Mouse (Mus musculus) thymus, adult 2 months (tissue): ENCODE results near the gene Ap1g2. TPM values are rescaled to one million over a fixed set of nuclear protein-coding genes. Genes with fewer than 3 reads are reported as not detected.

Source experiments
- DNase-seq: peaks from one replicate; pipeline ENCODE4 v3.0.0; 2021
- H3K27ac ChIP-seq: fragments of 200-500 bp; 2 replicates; pipeline ENCODE4 v1.5.1; 2012; ENCODE audit warnings: low read length, control low read depth; ENCODE audit not compliant: control insufficient read depth, insufficient read depth
- H3K27me3 ChIP-seq: fragments of 200-500 bp; 2 replicates; pipeline ENCODE4 v1.6.1; 2012; ENCODE audit warnings: mild to moderate bottlenecking, low read length, moderate library complexity, mixed read lengths; ENCODE audit not compliant: control insufficient read depth, insufficient read depth
- H3K36me3 ChIP-seq: fragments of 200-500 bp; 2 replicates; pipeline ENCODE4 v1.6.1; 2012; ENCODE audit warnings: mild to moderate bottlenecking, low read length, moderate library complexity; ENCODE audit not compliant: control insufficient read depth, insufficient read depth
- H3K4me1 ChIP-seq: fragments of 200-500 bp; replicated peaks from 2 replicates; pipeline ENCODE4 v1.6.1; 2012; ENCODE audit warnings: low read length; ENCODE audit not compliant: control insufficient read depth, insufficient read depth
- H3K4me3 ChIP-seq: fragments of 200-500 bp; 2 replicates; pipeline ENCODE4 v1.5.1; 2012; ENCODE audit warnings: mild to moderate bottlenecking, low read length, control low read depth, moderate library complexity; ENCODE audit not compliant: control insufficient read depth, insufficient read depth
- CTCF ChIP-seq: fragments of 200-500 bp; IDR thresholded peaks from 2 replicates; pipeline ENCODE4 v1.5.1; 2012; ENCODE audit warnings: mild to moderate bottlenecking, control low read depth, low read length, moderate library complexity, borderline replicate concordance; ENCODE audit not compliant: control insufficient read depth, poor library complexity, insufficient read depth; ENCODE audit errors: extremely low read depth
- POLR2A ChIP-seq: fragments of 200-500 bp; IDR thresholded peaks from 2 replicates; pipeline ENCODE4 v1.6.1; 2012; ENCODE audit warnings: mild to moderate bottlenecking, low read length, control low read depth, moderate library complexity; ENCODE audit not compliant: control insufficient read depth, poor library complexity, insufficient read depth; ENCODE audit errors: extremely low read depth
- WGBS: fragments of 180-500 bp; shearing (Covaris S2); methylation state at CpG from one replicate; pipeline ENCODE4 v1.1.7; 2018; 5-methylcytosine and 5-hydroxymethylcytosine counted together
- polyA plus RNA-seq: library from polyadenylated mRNA; depleted of rRNA; stranded (reverse); fragments of >200 nt; gene quantifications from 2 replicates; pipeline ENCODE4 v1.2.3, GENCODE M21; 2012

Ap1g2 gene
- polyA plus RNA-seq, 1 experiment, result 91.5 TPM

DNA sequence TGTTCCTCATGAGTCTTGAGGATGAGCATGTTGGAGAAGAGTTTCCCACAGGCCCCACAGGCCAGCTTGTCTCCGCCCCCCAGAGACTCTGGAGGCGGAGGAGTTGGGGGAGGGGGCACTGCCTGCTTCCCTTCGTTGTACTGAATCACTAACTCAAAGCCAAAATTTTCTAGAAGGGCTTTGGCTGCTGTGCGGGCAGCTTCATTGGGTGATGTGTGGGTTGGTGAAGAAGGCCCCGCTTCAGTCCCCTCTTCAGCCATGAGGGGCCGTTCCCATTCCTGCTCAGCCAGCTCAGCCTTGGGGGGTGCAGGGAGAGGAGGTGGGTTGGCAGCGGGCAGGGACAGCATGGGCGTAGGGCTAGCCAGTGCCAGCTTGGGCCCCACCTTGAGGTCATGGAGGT, 40.4 kb downstream of the Ap1g2 start:
- Histone ChIP-seq H3K36me3 (no peaks in the 10 kb centered on the region), H3K27ac (no peak overlapping the region), H3K27me3 (no peaks in the 10 kb centered on the region), H3K4me3 (no peak overlapping the region), H3K4me1 (peaks cover 8% of the 10 kb centered on the region)
- TF ChIP-seq CTCF, result no peak
- no peak for TF ChIP-seq POLR2A
- WGBS, result 97% methylated on average over 8 of the region's 8 CpGs
- DNase-seq, result no peak

DNA sequence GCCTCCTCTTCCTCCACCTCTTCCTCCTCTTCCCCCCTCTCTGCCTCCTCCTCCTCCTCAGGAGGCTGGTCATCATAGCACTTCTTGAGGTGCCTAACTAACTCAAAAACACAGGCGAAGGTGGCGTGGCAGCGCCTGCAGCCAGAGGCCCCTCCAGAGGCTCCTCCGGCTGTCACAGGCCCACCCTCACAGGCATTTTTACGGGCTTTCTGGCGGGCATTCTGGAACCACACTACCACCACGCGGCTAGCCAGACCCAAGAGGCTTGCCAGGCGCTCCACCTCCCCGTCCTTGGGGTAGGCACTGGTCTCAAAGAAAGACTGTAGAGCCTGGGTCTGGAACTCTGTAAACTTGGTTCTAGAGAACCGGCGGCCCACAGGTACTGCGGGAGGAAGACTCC, 41.0 kb downstream of the Ap1g2 start:
- no peak overlapping the region for H3K27ac ChIP-seq
- H3K4me1 ChIP-seq, result peaks cover 8% of the 10 kb centered on the region
- TF ChIP-seq POLR2A (no peak), CTCF (no peak)
- H3K27me3 ChIP-seq, result no peaks in the 10 kb centered on the region
- no peaks in the 10 kb centered on the region for H3K36me3 ChIP-seq
- 88% methylated on average over 13 of the region's 13 CpGs for WGBS
- no peak for DNase-seq
- H3K4me3 ChIP-seq, result no peak overlapping the region

DNA sequence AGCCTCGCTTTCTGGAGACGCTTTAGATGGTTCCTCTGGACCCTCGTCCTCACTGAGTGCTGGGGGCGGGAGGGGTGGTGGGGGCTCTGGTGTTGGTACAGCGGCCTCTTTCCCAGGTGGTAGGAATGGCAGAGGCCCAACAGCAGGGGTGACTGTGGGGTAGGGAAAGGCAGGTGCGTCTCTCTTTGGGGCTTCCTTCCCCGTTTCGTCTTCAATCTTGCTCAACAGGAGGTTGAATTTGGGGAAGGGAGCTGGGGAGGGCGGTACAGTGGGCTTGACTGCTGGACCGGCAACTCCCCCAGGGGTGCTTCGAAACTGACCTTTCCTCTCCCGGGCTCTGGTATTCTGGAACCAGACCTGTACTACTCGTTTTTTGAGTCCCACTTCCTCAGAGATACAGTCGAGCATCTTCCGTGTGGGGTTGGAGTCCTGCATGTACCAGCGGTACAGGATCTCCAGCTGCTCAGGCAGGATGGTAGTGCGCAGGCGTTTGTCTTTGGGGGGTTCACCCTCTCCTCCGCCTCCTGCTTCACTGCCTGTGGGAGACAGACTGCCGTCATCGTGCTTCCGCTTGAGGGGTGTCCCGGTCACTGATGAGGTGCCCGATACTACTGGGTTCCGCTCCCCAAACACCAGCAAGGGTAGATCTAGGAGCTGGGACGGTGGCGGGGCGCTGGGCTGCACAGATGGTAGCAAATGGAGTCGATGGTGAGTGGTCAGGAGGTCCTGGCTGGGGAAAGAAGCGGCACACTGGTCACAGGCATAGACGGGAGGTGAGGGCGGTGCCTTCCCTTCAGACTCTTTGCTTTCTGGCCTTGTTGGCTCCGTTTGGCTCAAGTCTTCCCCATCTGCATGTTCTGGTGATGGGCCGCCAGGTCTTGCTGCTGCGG, 41.7 kb downstream of the Ap1g2 start:
- WGBS, result 89% methylated on average over 35 of the region's 35 CpGs
- DNase-seq, result no peak
- H3K27ac ChIP-seq, result no peak overlapping the region
- peaks cover 8% of the 10 kb centered on the region for H3K4me1 ChIP-seq
- no peak overlapping the region for H3K4me3 ChIP-seq
- TF ChIP-seq CTCF (no peak), POLR2A (no peak)
- H3K27me3 ChIP-seq, result no peaks in the 10 kb centered on the region
- no peaks in the 10 kb centered on the region for H3K36me3 ChIP-seq

DNA sequence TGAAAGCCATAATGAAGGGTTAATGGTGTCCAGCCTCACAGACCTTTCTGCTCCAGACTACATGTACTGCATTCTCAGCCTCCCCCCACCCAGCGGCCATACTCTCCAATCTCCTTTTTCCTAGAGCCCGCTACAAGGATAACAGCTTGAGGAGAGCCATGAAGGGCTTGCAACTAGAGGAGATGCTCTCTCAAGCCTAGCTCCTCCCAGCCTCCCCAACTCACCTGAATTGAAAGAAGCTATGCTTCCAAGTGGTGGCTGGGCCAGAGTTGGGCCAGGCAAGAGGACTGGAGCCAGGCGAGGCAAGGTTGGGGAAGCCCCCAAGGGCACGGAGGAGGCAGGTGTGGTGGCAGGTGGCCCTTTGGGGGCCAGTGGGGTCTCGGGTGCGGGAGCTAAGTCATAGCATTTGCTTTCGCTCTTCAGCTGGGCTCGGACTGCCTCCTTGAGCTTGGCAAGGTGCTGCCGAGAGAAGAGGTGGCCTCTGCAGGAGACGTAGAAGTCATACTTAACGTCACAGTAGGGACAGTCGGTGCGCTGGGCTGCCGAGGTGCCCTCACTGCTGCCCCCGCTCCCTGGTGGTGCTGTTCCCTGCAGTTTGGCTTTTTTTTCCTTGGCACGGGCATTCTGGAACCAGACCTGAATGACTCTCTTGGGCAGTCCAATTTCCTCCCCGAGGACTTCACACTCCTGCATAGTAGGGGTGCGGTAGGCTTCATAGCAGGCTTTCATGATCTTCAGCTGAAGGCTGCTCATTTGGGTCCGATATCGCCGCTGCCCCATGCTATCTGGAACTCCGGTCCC, 42.6 kb downstream of the Ap1g2 start:
- H3K36me3 ChIP-seq, result no peaks in the 10 kb centered on the region
- H3K27me3 ChIP-seq, result no peaks in the 10 kb centered on the region
- TF ChIP-seq CTCF (no peak), POLR2A (no peak)
- no peak overlapping the region for H3K27ac ChIP-seq
- H3K4me1 ChIP-seq, result peaks cover 8% of the 10 kb centered on the region
- no peak overlapping the region for H3K4me3 ChIP-seq
- WGBS, result 94% methylated on average over 22 of the region's 22 CpGs
- no peak for DNase-seq

DNA sequence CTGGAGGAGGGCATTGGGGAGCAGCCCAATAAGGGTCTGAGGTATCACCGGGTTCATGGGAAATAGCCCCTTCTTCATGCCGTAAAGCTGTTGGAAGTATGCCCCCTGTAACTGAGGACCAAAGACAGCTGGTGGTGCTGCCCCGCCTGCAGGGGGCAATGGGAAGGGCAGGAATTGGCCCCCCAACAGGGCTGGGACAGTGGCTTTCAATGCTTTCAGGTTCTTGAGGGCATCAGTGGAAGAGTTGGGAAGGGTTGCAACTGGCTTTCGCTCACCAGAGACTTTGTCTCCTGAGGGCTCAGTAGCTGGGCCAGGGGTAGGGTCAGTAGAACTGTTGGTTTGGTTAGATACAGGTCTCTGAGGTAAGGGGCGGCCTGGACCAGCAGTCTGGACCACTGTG, 43.3 kb downstream of the Ap1g2 start:
- Histone ChIP-seq H3K36me3 (no peaks in the 10 kb centered on the region), H3K4me3 (no peak overlapping the region)
- WGBS, result 92% methylated on average over 5 of the region's 5 CpGs

DNA sequence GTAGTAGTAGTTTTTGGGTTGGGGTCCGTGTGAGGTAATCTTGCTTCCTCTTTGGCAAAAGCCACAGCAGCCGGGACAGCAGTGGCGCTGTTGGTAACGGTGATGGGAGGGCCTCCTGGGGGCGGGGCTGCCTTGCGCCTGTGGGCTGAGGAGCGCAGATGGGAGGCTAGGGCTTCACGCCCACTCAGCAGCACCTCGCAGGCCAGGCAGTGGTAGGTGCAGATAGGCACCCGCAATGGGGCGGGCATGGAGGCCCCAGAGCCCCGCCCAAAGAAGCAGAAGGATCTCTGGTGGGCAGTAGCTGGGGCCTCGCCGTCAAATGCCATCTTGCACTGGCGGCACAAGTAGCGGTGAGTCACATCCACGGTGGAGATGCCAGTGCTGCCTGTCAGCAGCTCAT, 43.8 kb downstream of the Ap1g2 start:
- 9% methylated on average over 17 of the region's 17 CpGs for WGBS
- H3K4me3 ChIP-seq, result no peak overlapping the region
- no peaks in the 10 kb centered on the region for H3K27me3 ChIP-seq
- TF ChIP-seq POLR2A (no peak), CTCF (no peak)
- H3K36me3 ChIP-seq, result no peaks in the 10 kb centered on the region
- peaks cover 8% of the 10 kb centered on the region for H3K4me1 ChIP-seq
- H3K27ac ChIP-seq, result no peak overlapping the region
- DNase-seq, result peak; percentile 52

More for the DNA sequence above, 43.3 kb downstream of the Ap1g2 start:
- Histone ChIP-seq H3K27me3 (no peaks in the 10 kb centered on the region), H3K27ac (no peak overlapping the region), H3K4me1 (peaks cover 8% of the 10 kb centered on the region)
- TF ChIP-seq POLR2A (no peak), CTCF (no peak)
- no peak for DNase-seq

DNA sequence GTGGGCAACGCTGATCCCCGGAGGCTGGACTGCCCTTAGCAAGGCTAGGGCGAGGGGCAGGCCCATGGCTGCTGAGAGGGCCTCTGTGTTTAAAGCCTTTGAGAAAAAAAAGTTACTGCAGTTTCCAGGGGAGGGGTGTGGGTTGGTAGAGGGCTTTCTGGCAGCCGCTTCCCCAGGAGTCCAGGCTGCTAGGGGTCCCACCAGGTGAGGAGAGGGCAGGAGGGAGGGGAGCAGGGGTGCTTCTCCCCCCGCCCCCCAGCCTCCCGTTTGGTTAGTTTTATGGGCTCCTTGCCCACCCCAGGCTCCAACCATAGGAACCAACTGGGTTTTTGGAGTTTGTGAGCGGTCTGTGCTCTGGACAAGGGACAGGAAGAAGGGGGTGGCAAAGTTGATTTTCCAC, 44.5 kb downstream of the Ap1g2 start:
- Histone ChIP-seq H3K36me3 (no peaks in the 10 kb centered on the region), H3K27me3 (no peaks in the 10 kb centered on the region), H3K4me1 (peaks cover 8% of the 10 kb centered on the region), H3K27ac (no peak overlapping the region), H3K4me3 (no peak overlapping the region)
- TF ChIP-seq POLR2A (no peak), CTCF (no peak)
- WGBS, result 82% methylated on average over 7 of the region's 7 CpGs
- DNase-seq, result no peak
